Mouse (Mus musculus): ENCODE results near the gene Olfr495.

The Olfr495 gene

GRCm38 (mm10) chr7:108392867-108393266 is at the start of gene Olfr495:
Gene Olfr495 (plus strand): TSS chr7:108393167.
- no peak for DNase-seq

DNA sequence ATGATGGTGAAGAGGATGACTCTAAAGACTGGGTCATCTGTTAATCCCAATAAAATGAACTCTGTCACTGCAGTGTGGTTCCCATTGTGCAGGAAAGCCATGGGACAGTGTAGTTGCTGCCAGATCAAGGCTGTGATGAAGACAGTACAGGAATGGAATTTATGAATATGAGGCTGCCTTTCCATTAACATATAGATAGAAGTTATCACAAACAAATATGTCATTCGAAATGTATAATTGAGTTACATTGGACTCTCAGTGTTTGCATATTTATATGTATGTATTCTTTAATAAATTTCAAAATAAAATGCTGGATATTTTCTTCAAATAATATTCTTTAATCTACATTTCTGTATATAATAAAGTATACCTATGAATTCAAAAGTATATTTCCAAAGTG is 46.1 kb upstream of the Olfr495 start, which contains the start of gene Olfr493:
Gene Olfr493, minus strand, starts transcription at position 101 of the 400 bp plus-strand sequence.
- DNase-seq: no peak

- DNase-seq: no peak
Measured at GRCm38 (mm10) chr7:108365035-108365434, 27.9 kb upstream of the Olfr495 start, which contains the start of gene Olfr494. Gene Olfr494 (plus strand): TSS chr7:108365335.

DNA sequence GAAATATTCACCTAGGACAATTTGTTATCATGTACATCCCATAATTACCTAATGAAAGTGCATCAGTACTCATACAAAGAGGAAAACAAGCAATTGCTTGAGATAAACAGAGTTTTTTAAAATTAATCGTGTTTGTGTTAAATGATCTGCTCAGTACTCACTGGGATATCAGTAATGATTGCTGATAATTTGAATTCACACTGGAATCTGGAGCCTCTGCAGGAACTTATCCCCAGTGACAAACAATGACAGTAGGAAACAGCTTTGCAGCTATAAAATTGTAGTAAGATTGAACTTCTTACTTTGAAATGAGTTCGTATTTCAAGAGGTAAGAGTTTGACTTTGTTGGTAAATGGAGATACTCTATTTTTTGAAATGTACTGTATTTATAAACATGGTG is 27.2 kb downstream of the Olfr495 start, which contains the start of gene Olfr497:
Gene Olfr497, plus strand, starts transcription at position 301 of the 400 bp plus-strand sequence.
- DNase-seq: no peak
